Mouse (Mus musculus): Measurements from ENCODE around the gene Lcn2.

Lcn2 gene

GRCm38 (mm10) chr2:32344056-32344455 lies 44.0 kb downstream of the Lcn2 start:
- no peak for DNase-seq (ENCODE audit: low spot score in 2 of 2)

- DNase-seq (ENCODE audit: low spot score in 2 of 2) = no peak
These were observed 44.7 kb downstream of the Lcn2 start for GRCm38 (mm10) chr2:32343351-32343671.

- DNase-seq (ENCODE audit: low spot score in 2 of 2) = no peak
These were observed 45.3 kb downstream of the Lcn2 start for GRCm38 (mm10) chr2:32342539-32343350.

DNA sequence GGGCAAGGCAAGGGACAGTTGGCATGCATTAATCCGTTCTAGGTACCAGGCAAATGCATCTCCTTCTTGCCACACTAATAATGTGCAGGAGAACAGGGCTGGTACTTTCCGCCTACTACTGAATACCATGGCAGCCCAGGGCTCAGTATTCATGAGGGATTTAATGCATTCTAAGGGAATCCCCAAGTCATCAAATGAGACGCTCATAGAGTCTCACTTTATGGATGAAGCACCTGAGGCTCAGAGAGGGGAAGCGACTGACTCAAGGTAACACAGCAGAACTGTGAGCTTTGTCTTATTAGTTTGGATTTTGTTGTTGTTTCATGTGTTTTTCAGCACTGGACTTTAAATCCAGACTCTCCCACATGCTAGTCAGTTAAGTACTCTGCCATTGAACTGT lies 46.0 kb downstream of the Lcn2 start:
- DNase-seq (ENCODE audit: low spot score in 2 of 2) = no peak

DNA sequence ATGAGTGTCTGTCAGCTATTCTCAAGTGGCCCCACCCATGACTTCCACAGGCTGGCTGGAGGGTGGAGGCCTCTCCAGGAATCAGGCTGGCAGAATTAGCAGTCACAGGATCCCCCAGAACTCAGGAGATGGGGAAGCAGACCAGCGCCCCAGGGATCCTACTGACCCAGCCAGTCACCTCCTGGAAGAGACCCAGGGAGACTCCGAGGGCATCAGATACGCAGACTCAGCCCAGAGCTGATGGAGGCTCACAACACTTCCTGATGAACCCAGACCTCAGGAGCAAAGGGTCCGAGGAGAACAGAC lies 46.5 kb downstream of the Lcn2 start:
- DNase-seq (ENCODE audit: low spot score in 2 of 2) = no peak

GRCm38 (mm10) chr2:32340836-32341633 lies 47.0 kb downstream of the Lcn2 start:
- DNase-seq (ENCODE audit: low spot score in 2 of 2) = no peak

DNA sequence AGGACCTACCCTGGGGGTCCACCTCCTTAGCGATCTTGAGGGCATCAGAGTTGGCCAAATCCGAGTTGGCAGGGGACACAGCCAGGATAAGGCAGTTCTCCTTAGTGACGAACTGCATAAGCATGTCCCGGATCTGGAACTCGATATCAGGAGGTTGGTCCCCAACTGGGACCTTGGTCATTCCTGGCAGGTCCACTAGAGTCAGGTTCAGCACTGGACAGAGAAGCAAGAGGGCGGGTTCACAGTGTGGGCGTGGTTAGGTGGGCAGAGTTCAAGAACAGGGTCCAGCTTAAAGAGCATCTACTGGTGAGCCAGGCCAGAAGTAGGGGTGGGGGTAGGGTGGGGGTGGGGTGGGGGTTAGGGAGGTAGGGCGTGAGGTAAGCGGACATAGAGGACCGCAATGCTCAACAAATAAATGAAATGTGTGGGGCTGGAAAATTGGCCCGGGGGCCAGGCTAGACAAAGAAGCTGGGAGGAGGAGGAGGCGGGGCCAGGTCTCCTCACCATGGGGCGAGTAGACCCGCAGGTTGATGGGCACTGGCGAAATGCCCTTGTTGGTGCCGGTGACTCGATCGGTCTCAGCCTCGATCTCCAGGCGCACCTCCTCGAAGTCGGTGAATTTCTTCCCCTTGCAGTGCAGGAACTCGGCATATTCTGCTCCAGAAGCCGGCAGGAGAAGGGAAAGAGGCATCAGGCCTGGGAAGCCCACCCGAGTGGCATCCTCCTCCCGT lies 48.0 kb downstream of the Lcn2 start:
- no peak for DNase-seq (ENCODE audit: low spot score in 2 of 2)

DNA sequence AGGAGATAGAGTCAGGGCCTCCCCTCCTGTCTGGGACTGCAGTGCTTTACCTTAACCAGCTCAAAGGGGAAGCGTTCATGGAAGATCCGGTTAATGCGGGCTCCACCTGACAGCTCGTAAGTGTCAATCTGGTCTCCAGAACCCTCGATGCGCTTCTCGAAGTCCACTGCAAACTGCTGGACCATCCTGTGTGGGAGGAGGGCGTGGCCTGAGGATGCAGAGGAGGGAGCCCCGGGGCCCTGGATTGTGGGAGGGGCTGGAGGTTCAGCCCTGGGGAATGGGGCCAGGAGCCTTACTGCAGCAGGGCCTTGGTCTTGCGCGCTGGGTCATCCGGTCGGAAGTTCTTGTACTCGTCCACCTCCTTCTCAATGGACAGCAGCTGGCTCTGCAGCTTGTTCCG lies 52.2 kb downstream of the Lcn2 start:
- DNase-seq (ENCODE audit: low spot score in 2 of 2) = no peak
